Mouse (Mus musculus) gastrocnemius, postnatal 25 days (tissue): ENCODE data around the gene Scamp1. TPM values are rescaled to one million over a fixed set of nuclear protein-coding genes. Genes with fewer than 3 reads are reported as not detected.

Source experiments
- DNase-seq: peaks from one replicate; pipeline ENCODE4 v3.0.0; 2022
- total RNA-seq, 2 experiments: library from RNA; stranded (reverse); gene quantifications; 1 replicate in 1 of 2; 2 replicates in 1 of 2; pipeline ENCODE4 v1.2.3; 2021

The Scamp1 gene
- total RNA-seq, 2 experiments from 2014 or later, result 15.9 to 17.7 TPM

- no peak for DNase-seq
Measured at GRCm38 (mm10) chr13:94271284-94271683, 14.4 kb downstream of the Scamp1 start.

- DNase-seq, result no peak
Measured at GRCm38 (mm10) chr13:94268201-94268600, 17.5 kb downstream of the Scamp1 start.

DNA sequence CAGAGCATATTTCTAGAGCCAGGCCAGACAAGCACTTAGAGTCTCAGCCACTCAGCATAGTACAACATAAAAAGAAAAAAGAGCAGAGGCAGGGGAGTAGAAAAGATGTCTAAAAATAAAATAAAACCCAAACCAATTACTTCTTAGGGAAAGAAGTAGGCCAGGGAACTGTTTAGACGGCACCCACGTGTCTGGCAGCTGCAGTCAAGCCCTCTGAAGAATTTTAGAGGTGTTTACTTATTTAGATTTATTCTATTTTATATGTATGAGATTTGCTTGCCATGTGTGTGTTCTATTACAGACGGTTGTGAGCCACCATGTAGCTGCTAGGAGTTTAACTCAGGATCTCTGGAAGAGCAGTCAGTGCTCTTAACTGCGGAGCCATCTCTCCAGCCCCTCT lies 18.5 kb downstream of the Scamp1 start:
- no peak for DNase-seq

GRCm38 (mm10) chr13:94266530-94266929 lies 19.1 kb downstream of the Scamp1 start:
- no peak for DNase-seq

GRCm38 (mm10) chr13:94265291-94265690 lies 20.4 kb downstream of the Scamp1 start:
- no peak for DNase-seq

GRCm38 (mm10) chr13:94263943-94264342 lies 21.7 kb downstream of the Scamp1 start:
- DNase-seq, result no peak

DNA sequence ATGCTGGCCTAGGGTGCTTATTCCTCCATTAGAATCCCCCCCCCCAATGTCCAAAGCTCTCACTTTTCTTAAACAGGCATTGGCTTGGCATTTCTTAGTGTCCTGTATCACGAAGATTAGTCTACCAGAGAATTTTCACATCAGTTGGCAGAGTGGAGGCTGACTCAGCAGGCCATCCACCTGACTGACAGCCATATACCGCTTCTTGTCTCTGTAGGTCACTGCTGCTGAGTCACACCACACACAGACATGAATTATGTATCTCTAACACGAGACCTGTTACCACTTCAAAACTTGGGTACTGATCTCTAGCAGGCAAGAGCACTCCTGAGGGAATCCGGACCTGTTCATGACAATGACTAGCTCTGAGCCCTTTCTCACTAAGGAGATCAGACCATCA lies 23.1 kb downstream of the Scamp1 start:
- DNase-seq, result no peak

- DNase-seq, result no peak
Measured at GRCm38 (mm10) chr13:94261624-94262023, 24.0 kb downstream of the Scamp1 start.

- DNase-seq, result no peak
Measured at GRCm38 (mm10) chr13:94260961-94261360, 24.7 kb downstream of the Scamp1 start.

GRCm38 (mm10) chr13:94259210-94259609 lies 26.4 kb downstream of the Scamp1 start:
- DNase-seq, result no peak

GRCm38 (mm10) chr13:94258530-94258929 lies 27.1 kb downstream of the Scamp1 start:
- DNase-seq, result no peak

GRCm38 (mm10) chr13:94257711-94258110 lies 27.9 kb downstream of the Scamp1 start:
- no peak for DNase-seq

DNA sequence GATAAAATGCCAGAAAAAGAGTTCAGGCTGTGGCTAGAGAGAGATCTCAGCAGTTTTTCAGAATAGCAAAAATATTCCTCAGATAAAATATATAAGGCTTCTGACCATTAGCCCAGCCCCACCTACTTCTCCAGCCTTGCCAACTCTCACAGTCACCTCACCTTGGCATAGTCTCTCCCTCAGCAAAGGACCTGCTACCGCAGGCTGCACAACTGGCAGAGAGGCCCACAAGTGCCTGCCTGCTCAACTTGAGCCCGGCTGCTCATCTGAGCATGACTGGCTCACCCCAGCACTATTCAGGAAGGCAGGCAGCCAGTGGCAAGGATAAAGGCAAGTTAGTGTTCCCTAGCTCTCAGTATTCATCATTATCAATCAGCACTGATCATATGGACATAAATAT lies 30.5 kb downstream of the Scamp1 start:
- no peak for DNase-seq

- no peak for DNase-seq
Measured at GRCm38 (mm10) chr13:94254286-94254685, 31.4 kb downstream of the Scamp1 start.

GRCm38 (mm10) chr13:94253052-94253451 lies 32.6 kb downstream of the Scamp1 start:
- DNase-seq, result no peak

- DNase-seq, result no peak
Measured at GRCm38 (mm10) chr13:94250761-94251160, 34.9 kb downstream of the Scamp1 start.

GRCm38 (mm10) chr13:94250188-94250587 lies 35.5 kb downstream of the Scamp1 start:
- no peak for DNase-seq

DNA sequence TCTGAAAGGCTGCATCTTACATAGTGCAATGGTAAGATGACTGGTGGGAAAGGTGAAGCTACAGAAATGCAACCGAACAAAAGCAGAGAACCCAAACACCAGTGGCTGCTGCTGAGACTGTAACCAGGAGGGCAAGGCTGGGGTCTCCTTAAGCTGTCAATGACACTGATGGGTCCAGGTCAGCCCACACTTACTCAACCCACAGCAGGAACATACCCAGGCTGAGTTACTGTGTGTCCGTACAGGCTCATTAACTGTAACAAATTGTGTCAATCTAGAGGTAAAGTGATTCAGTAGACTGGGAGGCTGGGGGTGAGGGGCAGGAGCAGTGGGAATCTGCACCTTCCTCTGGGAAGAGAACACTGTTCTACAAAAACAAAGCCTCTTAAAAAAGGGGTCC lies 42.8 kb downstream of the Scamp1 start:
- DNase-seq, result no peak

DNA sequence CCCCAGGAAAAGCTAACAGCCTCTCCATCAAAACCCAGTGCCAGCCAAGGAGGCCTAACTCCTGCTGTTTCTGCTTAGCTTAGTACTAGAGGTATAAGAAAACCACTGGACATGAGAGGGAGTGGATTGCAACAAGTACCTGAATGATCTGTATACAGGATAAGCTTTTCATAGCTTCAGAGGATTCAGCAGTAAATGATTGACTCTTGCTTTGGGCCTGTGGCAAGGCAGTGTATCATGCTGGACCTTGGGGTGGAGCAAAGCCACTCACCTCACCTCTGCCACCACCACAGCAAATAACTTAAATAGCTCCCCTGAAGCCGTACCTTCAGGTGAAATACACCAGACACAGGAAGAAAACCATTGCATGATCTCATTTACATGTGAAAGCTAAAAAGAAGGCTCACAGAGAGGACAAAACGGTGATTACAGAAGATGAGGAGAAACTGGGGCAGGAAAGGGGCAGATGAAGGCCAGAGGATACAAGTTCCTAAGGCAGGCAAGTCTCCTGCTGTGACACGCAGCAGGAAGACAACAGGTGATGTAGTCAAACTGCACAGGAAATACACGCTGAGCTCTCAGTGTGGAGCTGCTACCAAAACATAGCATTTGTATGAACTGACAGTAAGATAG lies 43.6 kb downstream of the Scamp1 start:
- DNase-seq, result no peak

- no peak for DNase-seq
Measured at GRCm38 (mm10) chr13:94240873-94241272, 44.8 kb downstream of the Scamp1 start.

DNA sequence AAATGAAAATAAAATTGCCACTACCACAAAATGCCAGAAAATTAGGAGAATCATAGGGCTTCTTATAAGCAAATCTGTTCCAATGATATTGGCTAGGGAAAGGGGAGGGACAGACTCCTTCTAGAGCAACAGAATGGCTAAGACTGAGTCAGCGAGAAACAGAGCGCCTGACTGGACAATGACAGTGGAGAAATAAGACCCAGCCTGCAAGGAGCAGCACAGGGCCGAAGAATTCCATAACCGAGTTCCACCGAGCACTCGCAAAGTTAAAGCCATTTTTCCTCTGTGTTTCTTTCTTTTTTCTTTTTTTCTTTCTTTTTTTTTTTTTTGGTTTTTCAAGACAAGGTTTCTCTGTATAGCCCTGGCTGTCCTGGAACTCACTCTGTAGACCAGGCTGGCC lies 45.5 kb downstream of the Scamp1 start:
- DNase-seq, result no peak

GRCm38 (mm10) chr13:94239488-94239887 lies 46.2 kb downstream of the Scamp1 start:
- no peak for DNase-seq

GRCm38 (mm10) chr13:94231871-94232270 lies 53.8 kb downstream of the Scamp1 start:
- no peak for DNase-seq
